Mouse (Mus musculus) lung, embryonic 15.5 days (tissue): Measurements from ENCODE around the gene Dennd1b. TPM values are rescaled to one million over a fixed set of nuclear protein-coding genes. Genes with fewer than 3 reads are reported as not detected.

ENCODE experiments used
- ATAC-seq: fragments of 200-750 bp; cut with Nextera tagmentation; 2 replicates; pipeline ENCODE4 v1.8.0; 2017; ENCODE audit warnings: moderate number of reproducible peaks, borderline replicate concordance; ENCODE audit not compliant: low FRiP score, low TSS enrichment; ENCODE audit errors: extremely low read depth
- H3K27ac ChIP-seq: fragments of 300-500 bp; sonication (generic); 2 replicates; pipeline ENCODE4 v1.5.1; 2015; ENCODE audit warnings: moderate library complexity, mild to moderate bottlenecking, inconsistent platforms
- H3K27me3 ChIP-seq: fragments of 300-500 bp; sonication (generic); 2 replicates; pipeline ENCODE4 v1.6.1; 2015; ENCODE audit warnings: inconsistent platforms
- H3K36me3 ChIP-seq: fragments of 300-500 bp; sonication (generic); 2 replicates; pipeline ENCODE4 v1.6.1; 2015; ENCODE audit warnings: inconsistent platforms
- H3K4me1 ChIP-seq: fragments of 300-500 bp; sonication (generic); 2 replicates; pipeline ENCODE4 v1.6.1; 2015; ENCODE audit warnings: inconsistent platforms
- H3K4me2 ChIP-seq: fragments of 300-500 bp; sonication (generic); 2 replicates; pipeline ENCODE4 v1.6.1; 2015; ENCODE audit warnings: inconsistent platforms, mild to moderate bottlenecking, moderate library complexity
- H3K4me3 ChIP-seq: fragments of 300-500 bp; sonication (generic); 2 replicates; pipeline ENCODE4 v1.5.1; 2015; ENCODE audit warnings: mild to moderate bottlenecking, inconsistent platforms
- H3K9ac ChIP-seq: fragments of 300-500 bp; sonication (generic); 2 replicates; pipeline ENCODE4 v1.6.1; 2015; ENCODE audit warnings: inconsistent platforms
- H3K9me3 ChIP-seq: fragments of 300-500 bp; sonication (generic); 2 replicates; pipeline ENCODE4 v1.6.1; 2016; ENCODE audit warnings: inconsistent platforms
- WGBS: fragments of 180-500 bp; shearing (Covaris S2); methylation state at CpG from one replicate; pipeline ENCODE4 v1.1.7; 2015; 5-methylcytosine and 5-hydroxymethylcytosine counted together
- polyA plus RNA-seq: library from polyadenylated mRNA; unstranded; fragments of >200 nt; fragmentation: Nextera tagmentation; extraction: Ambion mirVana; gene quantifications from 2 replicates; pipeline ENCODE4 v1.2.1, GENCODE M21; 2015

Dennd1b gene
- polyA plus RNA-seq, 1 experiment from 2014 or later, result 12.3 TPM

DNA sequence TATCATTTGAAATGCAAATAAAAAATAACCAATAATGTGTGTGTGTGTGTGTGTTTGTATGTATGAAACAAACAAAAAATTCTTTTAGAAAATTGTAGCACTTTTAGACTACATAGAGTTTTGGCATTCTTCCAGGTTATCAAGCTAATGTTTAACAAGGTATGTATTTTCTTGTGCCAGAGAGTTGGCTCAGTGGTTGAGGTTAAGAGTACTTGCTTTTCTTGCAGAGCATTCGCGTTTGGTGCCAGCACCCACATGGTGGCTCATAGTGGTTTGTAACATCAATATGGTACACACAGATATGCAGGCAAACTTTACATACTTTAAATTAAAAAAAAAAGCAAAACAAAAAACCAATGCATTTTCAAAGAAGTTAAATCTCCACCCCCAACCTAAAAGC, 101.5 kb downstream of the Dennd1b start:
- Histone ChIP-seq H3K9me3 (no peaks in the 10 kb centered on the region), H3K4me3 (no peak overlapping the region), H3K27me3 (no peaks in the 10 kb centered on the region), H3K4me1 (0 out of 2 replicates have a peak, but pooled peaks cover 3% of the 10 kb centered on the region), H3K36me3 (no peaks in the 10 kb centered on the region), H3K27ac (no peak overlapping the region), H3K4me2 (no peak overlapping the region), H3K9ac (no peak overlapping the region)
- ATAC-seq, result no peak
- WGBS, result 68% methylated on average over 2 of the region's 2 CpGs

DNA sequence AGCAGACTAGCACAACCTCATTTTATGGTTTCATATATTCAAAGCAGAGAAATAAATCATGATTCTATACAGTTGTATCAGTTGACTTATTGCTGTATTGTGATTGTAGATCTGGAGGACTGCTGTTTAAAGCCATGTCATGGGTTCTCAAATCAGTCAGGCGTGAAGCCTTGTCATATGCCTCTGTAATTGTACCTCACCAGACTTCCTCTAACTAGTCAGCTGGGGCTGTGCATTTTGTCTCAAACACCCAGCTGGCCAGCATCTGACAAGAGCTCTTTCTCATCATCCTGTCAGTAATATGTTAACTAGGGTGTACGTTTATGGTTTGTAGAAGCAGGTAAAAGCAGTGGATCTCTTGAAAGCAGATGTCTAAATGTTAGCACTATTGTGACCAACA, 104.0 kb downstream of the Dennd1b start:
- no peaks in the 10 kb centered on the region for H3K36me3 ChIP-seq
- no peak overlapping the region for H3K4me2 ChIP-seq
- H3K4me1 ChIP-seq, result 0 out of 2 replicates have a peak, but pooled peaks cover 3% of the 10 kb centered on the region
- H3K27ac ChIP-seq, result no peak overlapping the region
- H3K27me3 ChIP-seq, result no peaks in the 10 kb centered on the region
- ATAC-seq, result no peak
- no peaks in the 10 kb centered on the region for H3K9me3 ChIP-seq
- no peak overlapping the region for H3K4me3 ChIP-seq
- no peak overlapping the region for H3K9ac ChIP-seq
- WGBS, result 56% methylated on average over 2 of the region's 2 CpGs

DNA sequence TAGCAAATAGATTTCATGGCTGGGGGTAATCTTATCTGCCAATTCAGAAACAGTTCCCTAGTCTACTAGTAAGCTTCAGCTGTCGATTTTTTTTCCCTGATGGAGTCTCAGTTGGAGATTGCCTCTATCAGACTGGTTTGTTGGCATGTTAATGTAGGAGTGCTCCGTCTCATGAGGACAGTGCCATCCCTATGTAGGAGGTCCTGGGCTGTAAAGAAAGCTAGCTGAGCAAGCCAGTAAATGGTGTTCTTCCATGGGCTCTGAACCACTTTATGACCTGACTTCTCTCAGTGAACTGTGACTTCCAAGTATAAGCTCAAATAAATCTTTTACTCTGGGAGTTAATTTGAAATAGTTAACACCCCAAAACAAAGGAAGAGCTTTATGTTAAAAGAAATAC, 107.8 kb downstream of the Dennd1b start:
- no peaks in the 10 kb centered on the region for H3K9me3 ChIP-seq
- H3K27me3 ChIP-seq, result no peaks in the 10 kb centered on the region
- WGBS, result 67% methylated on average over 2 of the region's 2 CpGs
- H3K4me3 ChIP-seq, result no peak overlapping the region
- H3K4me1 ChIP-seq, result no peaks in the 10 kb centered on the region
- H3K27ac ChIP-seq, result no peak overlapping the region
- no peaks in the 10 kb centered on the region for H3K36me3 ChIP-seq
- H3K4me2 ChIP-seq, result no peak overlapping the region
- no peak overlapping the region for H3K9ac ChIP-seq
- ATAC-seq, result no peak

DNA sequence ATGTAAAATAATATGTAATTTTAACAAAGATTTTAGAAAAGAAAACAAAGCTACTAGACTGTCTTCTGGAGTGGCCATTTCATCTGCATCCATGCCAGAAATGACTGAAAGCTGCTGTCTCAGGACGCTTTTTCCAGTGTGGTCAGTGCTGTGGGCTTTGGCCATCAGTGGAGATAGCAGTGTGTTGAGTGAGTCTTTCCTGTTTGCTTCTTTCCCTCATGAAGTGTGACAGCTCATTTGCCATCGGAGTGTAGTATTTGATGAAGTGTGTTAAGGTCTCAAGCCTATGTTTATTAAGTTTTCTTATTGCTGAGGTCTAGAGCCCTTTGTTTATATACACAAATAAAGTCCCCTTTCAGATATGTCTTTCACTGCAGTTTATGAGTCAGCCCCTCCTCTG, 112.4 kb downstream of the Dennd1b start:
- 26% methylated on average over 2 of the region's 2 CpGs for WGBS
- peak; percentile 87 for ATAC-seq
- Histone ChIP-seq H3K27me3 (no peaks in the 10 kb centered on the region), H3K36me3 (no peaks in the 10 kb centered on the region), H3K4me2 (no peak overlapping the region), H3K9me3 (no peaks in the 10 kb centered on the region), H3K9ac (no peak overlapping the region), H3K27ac (no peak overlapping the region), H3K4me1 (0 out of 2 replicates have a peak, but pooled peaks cover 3% of the 10 kb centered on the region), H3K4me3 (no peak overlapping the region)

- H3K27ac ChIP-seq, result no peak overlapping the region
- no peak overlapping the region for H3K9ac ChIP-seq
- no peaks in the 10 kb centered on the region for H3K36me3 ChIP-seq
- no peak for ATAC-seq
- H3K4me1 ChIP-seq, result 0 out of 2 replicates have a peak, but pooled peaks cover 3% of the 10 kb centered on the region
- H3K9me3 ChIP-seq, result no peaks in the 10 kb centered on the region
- no peaks in the 10 kb centered on the region for H3K27me3 ChIP-seq
- H3K4me2 ChIP-seq, result no peak overlapping the region
- H3K4me3 ChIP-seq, result no peak overlapping the region
- WGBS, result 72% methylated on average over 1 of the region's 1 CpGs
Observed at GRCm38 (mm10) chr1:139077989-139078388, 114.8 kb downstream of the Dennd1b start.

DNA sequence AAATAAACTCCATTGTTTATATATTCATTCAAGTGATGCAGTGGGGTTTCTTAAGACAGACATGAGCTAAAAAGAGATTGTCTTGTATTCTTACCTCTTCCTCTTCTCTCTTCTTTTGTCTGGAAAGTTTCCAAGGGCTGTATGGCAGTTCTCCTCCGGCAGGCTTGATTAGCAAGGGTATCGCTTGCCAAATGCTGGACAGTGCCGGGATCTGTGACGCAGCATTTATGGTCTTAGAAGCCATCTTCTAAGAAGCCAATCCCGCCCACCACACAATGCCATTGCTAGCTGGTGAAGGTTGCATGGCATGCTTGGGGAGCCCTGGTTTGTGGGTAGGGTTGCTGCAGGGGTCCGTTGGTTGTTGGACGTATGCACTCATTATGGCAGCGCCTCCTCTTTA, 115.8 kb downstream of the Dennd1b start:
- WGBS, result 61% methylated on average over 8 of the region's 8 CpGs
- no peak for ATAC-seq

DNA sequence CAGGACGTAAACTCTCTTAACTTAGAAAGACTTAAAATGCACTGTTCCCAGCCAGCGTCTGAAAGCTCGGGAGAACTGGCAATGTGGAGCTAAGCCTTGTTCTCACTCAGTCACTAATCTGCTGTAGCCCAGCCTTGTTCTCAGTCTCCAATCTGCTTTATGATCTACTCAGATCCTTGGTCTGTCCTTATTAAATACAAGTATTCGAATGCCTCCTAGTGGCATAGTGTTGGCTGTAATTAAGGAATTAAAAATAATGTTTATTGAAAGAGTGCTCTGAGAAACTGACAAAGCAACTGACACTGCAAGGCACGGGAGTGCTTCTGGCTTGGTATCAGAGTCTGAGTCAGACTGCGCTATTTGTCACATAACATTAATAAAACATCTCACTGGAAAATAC, 116.3 kb downstream of the Dennd1b start:
- no peak overlapping the region for H3K9ac ChIP-seq
- ATAC-seq, result no peak
- H3K27ac ChIP-seq, result no peak overlapping the region
- no peak overlapping the region for H3K4me3 ChIP-seq
- no peak overlapping the region for H3K4me2 ChIP-seq
- H3K4me1 ChIP-seq, result 0 out of 2 replicates have a peak, but pooled peaks cover 3% of the 10 kb centered on the region
- H3K9me3 ChIP-seq, result no peaks in the 10 kb centered on the region
- no peaks in the 10 kb centered on the region for H3K27me3 ChIP-seq
- WGBS, result 64% methylated on average over 6 of the region's 6 CpGs
- H3K36me3 ChIP-seq, result no peaks in the 10 kb centered on the region

More for the DNA sequence above, 115.8 kb downstream of the Dennd1b start:
- Histone ChIP-seq H3K27ac (no peak overlapping the region), H3K36me3 (no peaks in the 10 kb centered on the region), H3K9me3 (no peaks in the 10 kb centered on the region), H3K27me3 (no peaks in the 10 kb centered on the region), H3K4me2 (no peak overlapping the region), H3K4me1 (0 out of 2 replicates have a peak, but pooled peaks cover 3% of the 10 kb centered on the region), H3K4me3 (no peak overlapping the region), H3K9ac (no peak overlapping the region)

DNA sequence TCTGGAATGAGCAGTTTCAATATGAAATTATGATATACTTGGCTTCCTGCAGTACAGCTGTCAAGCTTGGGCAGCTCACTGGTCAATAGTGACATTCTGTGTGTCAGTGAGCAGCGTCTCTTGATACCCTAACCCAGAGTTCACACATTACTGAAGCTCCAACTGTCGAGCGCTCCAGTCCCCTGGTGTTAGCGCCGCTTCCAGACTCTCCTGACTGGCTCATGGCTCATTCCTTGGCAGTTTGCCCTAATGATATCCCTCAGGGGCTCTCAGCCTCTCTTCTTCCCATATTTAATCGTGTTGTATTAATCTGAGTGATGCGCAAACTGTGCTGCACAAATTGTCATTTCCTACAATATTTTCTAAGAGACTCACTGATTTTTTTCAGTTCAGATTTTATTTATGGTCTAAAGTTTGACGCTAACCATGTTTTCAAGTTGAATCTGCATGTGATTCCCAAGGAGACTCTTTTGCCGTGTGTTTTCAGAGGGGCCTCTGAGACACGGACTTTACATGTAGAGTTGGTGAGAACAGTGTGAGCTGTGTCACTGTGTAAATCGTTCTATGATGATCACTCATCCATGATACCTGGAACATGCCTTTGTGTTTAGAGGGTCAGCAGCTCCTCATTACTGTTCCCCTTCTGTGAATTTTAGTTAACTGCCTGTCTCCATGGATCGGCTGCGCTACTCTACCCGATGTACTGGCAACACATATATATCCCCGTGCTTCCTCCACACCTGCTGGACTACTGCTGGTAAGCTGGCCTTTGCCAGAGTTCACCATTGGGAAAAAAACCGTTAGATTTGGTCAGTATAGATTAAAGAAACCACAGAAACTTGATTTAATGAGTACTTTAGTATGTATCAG, 117.5 kb downstream of the Dennd1b start:
- 58% methylated on average over 16 of the region's 16 CpGs for WGBS

DNA sequence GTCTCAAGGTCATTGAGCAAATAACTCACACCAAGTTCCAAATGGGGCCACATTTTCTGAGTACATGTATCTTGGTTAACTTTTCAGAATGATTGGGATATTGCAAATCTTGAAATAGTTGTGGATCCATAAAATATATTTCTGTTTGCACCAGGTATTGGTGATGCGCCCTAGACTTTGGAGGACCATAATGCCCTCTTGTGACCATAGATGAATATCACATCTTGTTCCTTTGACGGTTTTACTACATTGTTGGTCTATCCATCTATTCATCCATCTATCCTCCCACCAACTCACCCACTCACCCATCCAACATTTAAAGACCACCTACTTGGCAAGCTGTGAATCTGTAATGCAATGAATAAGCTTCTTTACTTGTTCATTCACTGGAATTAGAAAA, 120.1 kb downstream of the Dennd1b start:
- H3K9ac ChIP-seq, result no peak overlapping the region
- no peak overlapping the region for H3K4me2 ChIP-seq
- no peaks in the 10 kb centered on the region for H3K27me3 ChIP-seq
- 0 out of 2 replicates have a peak, but pooled peaks cover 3% of the 10 kb centered on the region for H3K4me1 ChIP-seq
- H3K36me3 ChIP-seq, result no peaks in the 10 kb centered on the region
- H3K27ac ChIP-seq, result no peak overlapping the region
- H3K9me3 ChIP-seq, result no peaks in the 10 kb centered on the region
- 65% methylated on average over 2 of the region's 2 CpGs for WGBS
- no peak for ATAC-seq
- H3K4me3 ChIP-seq, result no peak overlapping the region

More for the DNA sequence above, 117.5 kb downstream of the Dennd1b start:
- no peaks in the 10 kb centered on the region for H3K9me3 ChIP-seq
- H3K4me1 ChIP-seq, result 0 out of 2 replicates have a peak, but pooled peaks cover 3% of the 10 kb centered on the region
- no peaks in the 10 kb centered on the region for H3K36me3 ChIP-seq
- no peak overlapping the region for H3K4me2 ChIP-seq
- no peak overlapping the region for H3K27ac ChIP-seq
- 0 out of 2 replicates have a peak, but pooled peaks have one; percentile 24 for ATAC-seq
- H3K4me3 ChIP-seq, result no peak overlapping the region
- no peak overlapping the region for H3K9ac ChIP-seq
- no peaks in the 10 kb centered on the region for H3K27me3 ChIP-seq

DNA sequence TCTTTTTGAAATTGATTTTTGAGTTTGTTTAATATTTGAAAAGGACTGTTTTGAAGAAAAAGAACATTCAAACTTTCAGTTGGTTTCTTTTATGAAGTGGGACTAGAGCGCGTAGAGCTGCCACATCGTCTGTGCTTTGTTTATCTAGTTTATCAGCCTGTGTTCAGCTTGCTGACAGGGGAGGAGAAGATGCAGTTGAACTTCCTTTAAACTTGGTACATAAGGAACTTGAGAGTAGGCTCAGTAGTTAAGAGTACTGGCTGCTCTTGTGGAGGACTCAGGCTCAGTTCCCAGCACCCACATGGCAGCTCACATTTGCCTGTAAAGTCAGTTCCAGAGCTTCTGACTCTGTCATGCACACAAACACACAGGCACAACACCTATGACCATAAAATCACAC, 124.3 kb downstream of the Dennd1b start:
- no peak for ATAC-seq
- no peaks in the 10 kb centered on the region for H3K27me3 ChIP-seq
- 64% methylated on average over 3 of the region's 3 CpGs for WGBS

DNA sequence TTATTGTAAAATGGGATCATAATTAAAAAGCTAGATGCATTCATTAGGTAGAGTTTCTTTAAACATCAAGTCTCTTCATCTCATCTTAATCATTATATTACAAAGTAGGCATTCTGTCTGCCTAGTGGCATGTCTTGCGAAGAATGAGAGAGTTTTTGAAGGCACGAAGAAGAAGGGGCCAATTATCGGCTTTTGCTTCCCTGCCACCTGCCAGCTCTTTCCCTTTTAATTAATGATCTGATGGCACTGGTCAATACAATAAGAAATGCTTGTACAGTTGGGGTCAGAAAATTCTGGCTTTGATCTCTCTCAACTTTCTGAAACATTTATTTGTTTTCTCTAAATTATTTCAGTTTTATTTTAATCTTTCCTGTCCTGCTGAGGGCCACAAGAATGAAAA, 127.5 kb downstream of the Dennd1b start:
- Histone ChIP-seq H3K4me2 (no peak overlapping the region), H3K27ac (no peak overlapping the region), H3K9me3 (no peaks in the 10 kb centered on the region), H3K4me1 (peaks cover 4% of the 10 kb centered on the region; the same call in 1 of the 2 replicates), H3K9ac (no peak overlapping the region), H3K4me3 (no peak overlapping the region), H3K36me3 (no peaks in the 10 kb centered on the region), H3K27me3 (no peaks in the 10 kb centered on the region)
- 67% methylated on average over 3 of the region's 3 CpGs for WGBS
- no peak for ATAC-seq

More for the DNA sequence above, 124.3 kb downstream of the Dennd1b start:
- Histone ChIP-seq H3K4me3 (no peak overlapping the region), H3K36me3 (no peaks in the 10 kb centered on the region), H3K9ac (no peak overlapping the region), H3K9me3 (no peaks in the 10 kb centered on the region), H3K4me1 (peaks cover 4% of the 10 kb centered on the region; the same call in 1 of the 2 replicates), H3K27ac (no peak overlapping the region), H3K4me2 (no peak overlapping the region)

DNA sequence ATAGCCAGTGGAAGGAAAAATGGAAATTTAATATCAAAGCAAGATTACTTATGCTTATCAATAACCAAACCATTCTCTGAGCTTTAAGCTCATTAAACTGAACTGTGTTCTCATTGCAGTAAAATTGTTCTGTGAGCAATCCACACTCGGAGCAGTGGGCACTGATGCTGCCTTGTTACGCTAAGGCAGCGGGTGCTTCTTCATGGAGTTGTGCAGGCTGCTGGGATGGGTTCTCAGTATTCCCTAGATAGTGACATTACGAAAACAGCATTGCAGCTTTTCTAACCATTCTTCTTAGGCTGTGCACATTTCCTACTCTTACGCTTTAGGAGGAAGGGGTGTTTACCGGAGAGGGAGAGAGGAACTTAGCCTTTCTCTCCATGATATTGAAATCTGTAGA, 128.5 kb downstream of the Dennd1b start:
- Histone ChIP-seq H3K4me3 (no peak overlapping the region), H3K4me2 (no peak overlapping the region), H3K9ac (no peak overlapping the region), H3K27ac (no peak overlapping the region), H3K27me3 (no peaks in the 10 kb centered on the region), H3K4me1 (peaks cover 4% of the 10 kb centered on the region; the same call in 1 of the 2 replicates), H3K36me3 (no peaks in the 10 kb centered on the region), H3K9me3 (no peaks in the 10 kb centered on the region)
- WGBS, result 87% methylated on average over 6 of the region's 6 CpGs
- no peak for ATAC-seq
